Mouse (Mus musculus) small intestine, adult 2 months (tissue): ENCODE data around the gene Osbpl3.

Source experiments
- CTCF ChIP-seq: fragments of 200-500 bp; IDR thresholded peaks from 2 replicates; pipeline ENCODE4 v1.5.1; 2012; ENCODE audit warnings: low read depth, mild to moderate bottlenecking, control low read depth, inconsistent platforms, low read length, moderate library complexity, mixed read lengths; ENCODE audit not compliant: insufficient replicate concordance, insufficient read length; ENCODE audit errors: extremely low read depth
- POLR2A ChIP-seq: fragments of 200-500 bp; IDR thresholded peaks from 2 replicates; pipeline ENCODE4 v1.6.1; 2012; ENCODE audit warnings: low read depth, mild to moderate bottlenecking, control low read depth, inconsistent platforms, low read length, moderate library complexity

DNA sequence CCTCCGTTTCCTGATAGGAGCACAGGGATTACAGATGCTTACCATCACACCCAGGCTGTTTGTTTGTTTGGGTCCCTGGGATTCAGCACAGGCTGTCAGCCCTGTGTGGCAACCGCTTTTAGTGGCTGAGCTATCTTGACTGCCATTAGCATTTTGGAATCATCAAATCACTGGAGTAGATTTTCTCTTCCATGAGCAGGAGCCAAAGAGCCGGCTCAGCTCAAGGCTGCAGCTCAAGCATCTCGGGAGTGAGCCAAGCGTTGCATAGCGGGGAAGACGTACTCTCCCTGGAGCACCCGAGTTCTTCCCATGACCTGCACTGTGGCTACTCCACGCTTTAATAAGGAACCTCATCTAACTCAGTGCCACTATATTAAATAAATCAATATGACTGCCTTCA lies 93.8 kb downstream of the Osbpl3 start:
- TF ChIP-seq POLR2A (no peak), CTCF (no peak)
